Comparison of ENCODE assay signal across 9 mouse cellular contexts in the genomic region with DNA sequence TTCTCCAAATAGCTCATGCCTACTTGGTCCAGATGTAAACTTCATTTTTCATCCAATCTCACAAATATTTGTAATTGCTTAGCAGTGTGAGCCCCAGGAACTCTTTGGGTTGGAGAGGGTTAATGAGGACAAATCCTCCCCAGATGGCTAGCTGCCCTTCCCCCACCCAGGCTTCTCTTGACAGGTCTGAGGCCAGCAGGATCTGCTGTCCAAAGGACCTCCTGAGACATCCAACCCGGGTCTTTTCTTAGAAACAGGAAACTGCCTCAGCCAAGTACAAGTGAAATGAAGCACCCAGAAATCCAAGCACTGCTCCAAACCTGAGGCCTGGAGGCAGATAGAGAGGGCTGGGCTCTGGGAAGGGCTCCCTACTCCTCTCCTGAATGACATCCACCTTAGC.
A peak's percentile ranks its signal among the peaks of the same experiment; 100 is the strongest.
DNase-seq lines count a peak whose midpoint lies in the region; ATAC-seq and TF ChIP-seq lines count a peak whose summit lies in the region.
"Had no signal": no experiment of that assay in that cellular context is flagged by ENCODE, and none has a peak within 500 bp of the region (broad histone marks: within the 10 kb centered on the region; RNA-seq: fewer than 3 reads in every experiment).

No protein-coding gene starts in this region.

- DNase-seq in liver, adult 2 months (ENCODE audit: extremely low read depth, low read depth, low spot score): peak; percentile 6
- no peak for DNase-seq in liver, postnatal 0 days
- DNase-seq in heart, adult 2 months: peak; percentile 72 to 73
- DNase-seq in kidney, postnatal 36 days: peak; percentile 68 to 76
- no peak for DNase-seq in stomach, postnatal 0 days (ENCODE audit: low spot score)
- DNase-seq in right cerebral cortex, postnatal 10 days (ENCODE audit: low spot score in 2 of 2): no peak
- DNase-seq in urinary bladder, postnatal 10 days (ENCODE audit: low spot score): no peak

- no peaks in the 10 kb centered on the region for H3K9me3 ChIP-seq in liver, postnatal 0 days (ENCODE audit: low read length)
- H3K9me3 ChIP-seq in stomach, postnatal 0 days (ENCODE audit: control insufficient read depth, low read length): no peaks in the 10 kb centered on the region
- H3K9me3 ChIP-seq: midbrain, embryonic 12.5 days had no signal

- H3K27me3 ChIP-seq in liver, adult 2 months (ENCODE audit: control insufficient read depth, insufficient read depth, low read length): no peaks in the 10 kb centered on the region
- no peaks in the 10 kb centered on the region for H3K27me3 ChIP-seq in liver, postnatal 0 days (ENCODE audit: insufficient read depth, low read length)
- H3K27me3 ChIP-seq in heart, adult 2 months (ENCODE audit: control insufficient read depth, insufficient read depth, low read length): no peaks in the 10 kb centered on the region
- no peaks in the 10 kb centered on the region for H3K27me3 ChIP-seq in stomach, postnatal 0 days (ENCODE audit: control insufficient read depth, insufficient read depth, low read length)
- H3K27me3 ChIP-seq: midbrain, embryonic 12.5 days had no signal

- TF ChIP-seq EP300 in liver, postnatal 0 days (IDR thresholded peaks at IDR 0.05; ENCODE audit: low read depth): no peak
- 0 out of 2 replicates have a peak, but pooled peaks have one; percentile 54 for TF ChIP-seq EP300 in heart, adult 2 months (IDR thresholded peaks at IDR 0.05; ENCODE audit: insufficient read depth, low read depth, low read length)
- no peak for TF ChIP-seq EP300 in stomach, postnatal 0 days (optimal IDR thresholded peaks at IDR 0.05)

- intact Hi-C loops in heart, adult 2 months (cut with DNase I): loop anchor here (5.0 kb wide), 1 partner anchor 115 kb away; no protein-coding TSS in a partner anchor

- 8% methylated on average over 1 of the region's 1 CpGs for WGBS in liver, adult 2 months
- WGBS in liver, postnatal 0 days (ENCODE audit: insufficient replicate concordance): 20% methylated on average over 1 of the region's 1 CpGs
- WGBS in heart, adult 2 months: 0% methylated on average over 1 of the region's 1 CpGs
- WGBS in stomach, postnatal 0 days: 0% methylated on average over 1 of the region's 1 CpGs

- no peaks in the 10 kb centered on the region for H3K79me2 ChIP-seq in liver, adult 2 months (ENCODE audit: control insufficient read depth, insufficient read depth, low read length)
- no peaks in the 10 kb centered on the region for H3K79me2 ChIP-seq in heart, adult 2 months (replicated peaks; ENCODE audit: control insufficient read depth, insufficient read depth, low read length)

- H3K4me3 ChIP-seq in liver, adult 2 months (ENCODE audit: insufficient read depth, low read depth, low read length): no peak overlapping the region
- no peak overlapping the region for H3K4me3 ChIP-seq in liver, postnatal 0 days (ENCODE audit: low read depth, low read length)
- no peak overlapping the region for H3K4me3 ChIP-seq in heart, adult 2 months
- H3K4me3 ChIP-seq in stomach, postnatal 0 days (ENCODE audit: low read depth, low read length): no peak overlapping the region
- H3K4me3 ChIP-seq: midbrain, embryonic 12.5 days had no signal

- TF ChIP-seq CTCF in liver, adult 2 months (IDR thresholded peaks at IDR 0.05; ENCODE audit: low read depth, low read length): no peak
- no peak for TF ChIP-seq CTCF in liver, postnatal 0 days (IDR thresholded peaks at IDR 0.05; ENCODE audit: low read depth)
- no peak for TF ChIP-seq CTCF in heart, adult 2 months (IDR thresholded peaks at IDR 0.05)
- TF ChIP-seq CTCF in stomach, postnatal 0 days (IDR thresholded peaks at IDR 0.05; ENCODE audit: low read depth): no peak

- H3K27ac ChIP-seq in liver, adult 2 months (replicated peaks; ENCODE audit: insufficient read depth, low read depth, low read length): no peak overlapping the region
- H3K27ac ChIP-seq in liver, postnatal 0 days (ENCODE audit: low read depth): no peak overlapping the region
- H3K27ac ChIP-seq in heart, adult 2 months: peak overlapping the region; percentile 56
- no peak overlapping the region for H3K27ac ChIP-seq in stomach, postnatal 0 days (replicated peaks)
- H3K27ac ChIP-seq: midbrain, embryonic 12.5 days had no signal

- no peak overlapping the region for H3K4me2 ChIP-seq in liver, postnatal 0 days (ENCODE audit: low read depth, low read length)
- no peak overlapping the region for H3K4me2 ChIP-seq in stomach, postnatal 0 days (replicated peaks; ENCODE audit: low read depth)
- H3K4me2 ChIP-seq: midbrain, embryonic 12.5 days had no signal

- H3K36me3 ChIP-seq in liver, adult 2 months (ENCODE audit: control insufficient read depth, insufficient read depth, low read length): no peaks in the 10 kb centered on the region
- H3K36me3 ChIP-seq in liver, postnatal 0 days (replicated peaks; ENCODE audit: insufficient read depth, low read length): no peaks in the 10 kb centered on the region
- 0 out of 2 replicates have a peak, but pooled peaks cover 3% of the 10 kb centered on the region for H3K36me3 ChIP-seq in heart, adult 2 months (ENCODE audit: control insufficient read depth, insufficient read depth, low read length)
- no peaks in the 10 kb centered on the region for H3K36me3 ChIP-seq in stomach, postnatal 0 days (ENCODE audit: control insufficient read depth, insufficient read depth, low read length)
- H3K36me3 ChIP-seq: midbrain, embryonic 12.5 days had no signal

- H3K4me1 ChIP-seq in liver, adult 2 months (ENCODE audit: control insufficient read depth, insufficient read depth, low read length): no peaks in the 10 kb centered on the region; the same call in 1 of the 2 replicates
- no peaks in the 10 kb centered on the region for H3K4me1 ChIP-seq in liver, postnatal 0 days (ENCODE audit: insufficient read depth)
- H3K4me1 ChIP-seq in heart, adult 2 months (ENCODE audit: control insufficient read depth, insufficient read depth, low read length): peaks cover 17% of the 10 kb centered on the region
- no peaks in the 10 kb centered on the region for H3K4me1 ChIP-seq in stomach, postnatal 0 days (replicated peaks; ENCODE audit: control insufficient read depth, insufficient read depth)
- H3K4me1 ChIP-seq: midbrain, embryonic 12.5 days had no signal

- TF ChIP-seq POLR2A in liver, adult 2 months (IDR thresholded peaks at IDR 0.05; ENCODE audit: extremely low read depth, insufficient read depth, low read length): no peak
- TF ChIP-seq POLR2A in heart, adult 2 months (IDR thresholded peaks at IDR 0.05; ENCODE audit: insufficient read depth, low read depth, low read length): no peak

- no peak overlapping the region for H3K9ac ChIP-seq in liver, adult 2 months (ENCODE audit: low read depth, low read length)
- no peak overlapping the region for H3K9ac ChIP-seq in liver, postnatal 0 days (replicated peaks)
- H3K9ac ChIP-seq in heart, adult 2 months (ENCODE audit: low read depth, low read length): no peak overlapping the region
- no peak overlapping the region for H3K9ac ChIP-seq in stomach, postnatal 0 days (ENCODE audit: low read length)
- H3K9ac ChIP-seq: midbrain, embryonic 12.5 days had no signal

- no peak for ATAC-seq in liver, postnatal 0 days
- 0 out of 2 replicates have a peak, but pooled peaks have one; percentile 32 for ATAC-seq in stomach, postnatal 0 days (ENCODE audit: low FRiP score, low TSS enrichment)
- ATAC-seq in megakaryocyte progenitor cell, adult 5-6 weeks (replicated peaks; ENCODE audit: poor library complexity): no peak

Comparison
In these comparisons a context has a peak if more than half of its experiments do, and no peak if none do; other contexts are left out.
1. DNase-seq: peak in liver, adult 2 months (single experiment), heart, adult 2 months (2 of 2) and kidney, postnatal 36 days (2 of 2); none in liver, postnatal 0 days (single experiment), stomach, postnatal 0 days (single experiment), right cerebral cortex, postnatal 10 days (0 of 2) and urinary bladder, postnatal 10 days (single experiment).